Mouse (Mus musculus) ES-E14 (cell line): ENCODE data around the gene Hist1h2be. TPM values are rescaled to one million over a fixed set of nuclear protein-coding genes. Genes with fewer than 3 reads are reported as not detected.
A peak's percentile ranks its signal among the peaks of the same experiment; 100 is the strongest.
"Not testable (repeated sequence)": the region's sequence is repeated elsewhere in the genome, so short reads cannot be mapped to it uniquely, and the experiment has no call there.

ENCODE experiments used
- DNase-seq: peaks from one replicate; pipeline ENCODE4 v3.0.0-alpha.2; 2013; ENCODE audit warnings: low read depth, low spot score
- H3K27ac ChIP-seq: 2 replicates; pipeline ENCODE4 v1.5.1; 2012; ENCODE audit warnings: low read depth, mild to moderate bottlenecking, low read length, moderate library complexity, mixed read lengths; ENCODE audit not compliant: poor library complexity, insufficient read depth, severe bottlenecking
- H3K36me3 ChIP-seq: 2 replicates; pipeline ENCODE4 v1.6.1; 2012; ENCODE audit warnings: mild to moderate bottlenecking, low read length, moderate library complexity, mixed read lengths; ENCODE audit not compliant: control insufficient read depth, poor library complexity, insufficient read depth, severe bottlenecking
- H3K4me1 ChIP-seq, 2 experiments: fragments of 150-350 bp in 1 of 2; sonication (generic) in 1 of 2; 2 replicates each; pipeline ENCODE4 v1.6.1; 2012; ENCODE audit warnings: low read length in 2 of 2, mild to moderate bottlenecking in 1 of 2, mixed read lengths in 1 of 2; ENCODE audit not compliant: control insufficient read depth in 2 of 2, insufficient read depth in 2 of 2, poor library complexity in 1 of 2
- H3K4me3 ChIP-seq, 2 experiments: fragments of 150-350 bp in 1 of 2; sonication (generic) in 1 of 2; 2 replicates each; pipeline ENCODE4 v1.5.1; 2012; ENCODE audit warnings: low read length in 2 of 2, low read depth in 1 of 2, mild to moderate bottlenecking in 1 of 2, mixed read lengths in 1 of 2; ENCODE audit not compliant: insufficient read depth in 1 of 2, poor library complexity in 1 of 2, severe bottlenecking in 1 of 2
- H3K9ac ChIP-seq: 2 replicates; pipeline ENCODE4 v1.6.1; 2012; ENCODE audit warnings: low read depth, mild to moderate bottlenecking, low read length, mixed read lengths; ENCODE audit not compliant: poor library complexity, insufficient read depth, severe bottlenecking
- H3K9me3 ChIP-seq: fragments of 150-350 bp; sonication (generic); 2 replicates; pipeline ENCODE4 v1.6.1; 2012; ENCODE audit warnings: low read depth, mild to moderate bottlenecking, low read length; ENCODE audit not compliant: control insufficient read depth, insufficient read depth
- CHD2 ChIP-seq: IDR thresholded peaks from 2 replicates; pipeline ENCODE4 v1.6.1; 2014; ENCODE audit warnings: mild to moderate bottlenecking, low read depth, low read length, inconsistent platforms
- HCFC1 ChIP-seq: IDR thresholded peaks from 2 replicates; pipeline ENCODE4 v1.6.1; 2012; ENCODE audit warnings: low read length, inconsistent platforms, borderline replicate concordance; ENCODE audit not compliant: insufficient read depth
- MAFK ChIP-seq: IDR thresholded peaks from 2 replicates; pipeline ENCODE4 v1.6.1; 2014; ENCODE audit warnings: mild to moderate bottlenecking, low read depth, low read length, inconsistent platforms; ENCODE audit not compliant: insufficient read depth
- ZC3H11A ChIP-seq: IDR thresholded peaks from 2 replicates; pipeline ENCODE4 v1.6.1; 2012; ENCODE audit warnings: low read depth, mild to moderate bottlenecking, inconsistent platforms, low read length, borderline replicate concordance
- ZNF384 ChIP-seq: IDR thresholded peaks from 2 replicates; pipeline ENCODE4 v1.6.1; 2012; ENCODE audit warnings: low read depth, low read length, inconsistent platforms
- in situ Hi-C, 2 experiments: fragments of 600-800 bp; cut with MboI; formaldehyde crosslinking; loops; one replicate each; pipeline ENCODE4 v1.15.1; 2025; ENCODE audit warnings: low sequenced_read_pairs in 2 of 2, inconsistent platforms in 1 of 2; ENCODE audit not compliant: unreplicated experiment in 2 of 2
- total RNA-seq: library from RNA; depleted of rRNA; stranded (reverse); fragments of 300-350 nt; gene quantifications from 2 replicates; pipeline ENCODE4 v1.2.3, GENCODE M21; 2012

Hist1h2be gene
- total RNA-seq, 1 experiment: 195 TPM

- no peaks in the 10 kb centered on the region for H3K36me3 ChIP-seq
- H3K27ac ChIP-seq: peak within 1 kb of the TSS; percentile 86
- no peaks in the 10 kb centered on the region for H3K9me3 ChIP-seq
- DNase-seq: peak; percentile 90
- no peak for TF ChIP-seq ZNF384
- no peak for TF ChIP-seq ZC3H11A
- TF ChIP-seq MAFK: no peak
- TF ChIP-seq CHD2: peak; percentile 91
- TF ChIP-seq HCFC1: peak; percentile 49; the same call in 1 of the 2 replicates
- H3K9ac ChIP-seq: peak within 1 kb of the TSS; percentile 75
- H3K4me1 ChIP-seq: no peaks in the 10 kb centered on the region; a peak in 1 of 4 replicates
- H3K4me3 ChIP-seq: peak within 1 kb of the TSS; percentile 70 to 73
- in situ Hi-C loops: loop anchor here in 1 of 2 experiments (25.0 kb wide), 1 partner anchor 1507 kb away; the partner anchor contains the start of genes Hist1h2ag, Hist1h2ah, Hist1h2bj and Hist1h2bk
Observed at GRCm38 (mm10) chr13:23543965-23544786, 76.7 kb downstream of the Hist1h2be start, which contains the start of gene Hist1h3f. TSS of gene Hist1h3f (plus strand) at chr13:23544052.

- Histone ChIP-seq H3K27ac (peak within 1 kb of the TSS; percentile 76; the same call in 1 of the 2 replicates), H3K4me3 (peak within 1 kb of the TSS; percentile 70 to 71), H3K9ac (peak within 1 kb of the TSS; percentile 65)
- in situ Hi-C loops: loop anchor here in 1 of 2 experiments (25.0 kb wide), 1 partner anchor 1506 kb away; the partner anchor contains the start of genes Hist1h2ag, Hist1h2ah, Hist1h2bj and Hist1h2bk
- H3K4me1 ChIP-seq, DNase-seq, H3K9me3 ChIP-seq, H3K36me3 ChIP-seq: not testable (repeated sequence)
Observed at GRCm38 (mm10) chr13:23542999-23543607, 77.8 kb downstream of the Hist1h2be start, which contains the start of gene Hist1h2bh. TSS of gene Hist1h2bh (minus strand) at chr13:23543392.

GRCm38 (mm10) chr13:23542225-23542980 is 78.5 kb downstream of the Hist1h2be start:
- not testable (repeated sequence) for H3K4me1 ChIP-seq, H3K9me3 ChIP-seq, DNase-seq, H3K36me3 ChIP-seq
- peak overlapping the region; percentile 49; the same call in 1 of the 2 replicates for H3K27ac ChIP-seq
- peak overlapping the region; percentile 42 for H3K9ac ChIP-seq
- peak overlapping the region; percentile 45 to 71 for H3K4me3 ChIP-seq
- in situ Hi-C loops: loop anchor here in 1 of 2 experiments (25.0 kb wide), 1 partner anchor 1505 kb away; the partner anchor contains the start of genes Hist1h2ag, Hist1h2ah, Hist1h2bj and Hist1h2bk

- H3K4me1 ChIP-seq: no peaks in the 10 kb centered on the region; a peak in 1 of 4 replicates
- no peak overlapping the region for H3K27ac ChIP-seq
- no peak overlapping the region for H3K9ac ChIP-seq
- in situ Hi-C loops: loop anchor here in 1 of 2 experiments (25.0 kb wide), 1 partner anchor 1504 kb away; the partner anchor contains the start of genes Hist1h2ag, Hist1h2ah, Hist1h2bj and Hist1h2bk
- H3K9me3 ChIP-seq: no peaks in the 10 kb centered on the region
- H3K4me3 ChIP-seq: no peak overlapping the region
- DNase-seq: no peak
- TF ChIP-seq CHD2 (no peak), ZNF384 (0 out of 2 replicates have a peak, but pooled peaks have one; percentile 38)
- H3K36me3 ChIP-seq: no peaks in the 10 kb centered on the region
Observed at GRCm38 (mm10) chr13:23541497-23541896, 79.4 kb downstream of the Hist1h2be start.

GRCm38 (mm10) chr13:23539821-23540220 is 81.1 kb downstream of the Hist1h2be start:
- not testable (repeated sequence) for H3K4me3 ChIP-seq, H3K27ac ChIP-seq, H3K9ac ChIP-seq, H3K9me3 ChIP-seq, DNase-seq, H3K36me3 ChIP-seq, H3K4me1 ChIP-seq
- in situ Hi-C loops: loop anchor here in 1 of 2 experiments (25.0 kb wide), 1 partner anchor 1503 kb away; the partner anchor contains the start of genes Hist1h2ag, Hist1h2ah, Hist1h2bj and Hist1h2bk
